Comparison of ENCODE assay signal across 8 mouse cellular contexts in genomic region chr5:123397786-123398185, GRCm38 (mm10). TPM values are rescaled to one million over a fixed set of nuclear protein-coding genes. Genes with fewer than 3 reads are reported as not detected.
DNase-seq lines count a peak whose midpoint lies in the region; ATAC-seq and TF ChIP-seq lines count a peak whose summit lies in the region.

No protein-coding gene starts in this region.

- no peak for DNase-seq in hindbrain, embryonic 10.5 days (ENCODE audit: low spot score)
- no peak for DNase-seq in stomach, postnatal 0 days (ENCODE audit: low spot score)
- DNase-seq in adrenal gland, postnatal 25 days: no peak
- no peak for DNase-seq in embryo, embryonic 10.5 days (ENCODE audit: low spot score)

- no peak for TF ChIP-seq POLR2A in bone marrow, adult 2 months (IDR thresholded peaks at IDR 0.05; ENCODE audit: borderline replicate concordance, control insufficient read depth, low read depth, low read length)

- H3K9ac ChIP-seq in hindbrain, embryonic 13.5 days: peak overlapping the region; percentile 95
- peak overlapping the region; percentile 41 for H3K9ac ChIP-seq in heart, embryonic 16.5 days (ENCODE audit: low read length)
- H3K9ac ChIP-seq in lung, embryonic 15.5 days: no peak overlapping the region
- H3K9ac ChIP-seq in stomach, postnatal 0 days (ENCODE audit: low read length): peak overlapping the region; percentile 27; the same call in 1 of the 2 replicates

- H3K4me1 ChIP-seq in hindbrain, embryonic 13.5 days (replicated peaks): peaks cover 42% of the 10 kb centered on the region
- peaks cover 45% of the 10 kb centered on the region for H3K4me1 ChIP-seq in hindbrain, embryonic 10.5 days (replicated peaks)
- H3K4me1 ChIP-seq in bone marrow, adult 2 months (ENCODE audit: control insufficient read depth, insufficient read depth, low read length): peaks cover 3% of the 10 kb centered on the region; the same call in 1 of the 2 replicates
- H3K4me1 ChIP-seq in heart, embryonic 16.5 days (ENCODE audit: control insufficient read depth, insufficient read depth, low read length): peaks cover 42% of the 10 kb centered on the region
- peaks cover 44% of the 10 kb centered on the region for H3K4me1 ChIP-seq in lung, embryonic 15.5 days
- H3K4me1 ChIP-seq in stomach, postnatal 0 days (replicated peaks; ENCODE audit: control insufficient read depth, insufficient read depth): 0 out of 2 replicates have a peak, but pooled peaks cover 2% of the 10 kb centered on the region

- no peaks in the 10 kb centered on the region for H3K9me3 ChIP-seq in hindbrain, embryonic 13.5 days
- H3K9me3 ChIP-seq in hindbrain, embryonic 10.5 days: no peaks in the 10 kb centered on the region
- H3K9me3 ChIP-seq in heart, embryonic 16.5 days (replicated peaks; ENCODE audit: control insufficient read depth, low read length): no peaks in the 10 kb centered on the region
- no peaks in the 10 kb centered on the region for H3K9me3 ChIP-seq in lung, embryonic 15.5 days
- H3K9me3 ChIP-seq in stomach, postnatal 0 days (ENCODE audit: control insufficient read depth, low read length): no peaks in the 10 kb centered on the region

- TF ChIP-seq CTCF in bone marrow, adult 2 months (IDR thresholded peaks at IDR 0.05; ENCODE audit: control insufficient read depth, insufficient read depth, low read length): no peak
- TF ChIP-seq CTCF in stomach, postnatal 0 days (IDR thresholded peaks at IDR 0.05; ENCODE audit: low read depth): no peak

- no peaks in the 10 kb centered on the region for H3K36me3 ChIP-seq in hindbrain, embryonic 13.5 days
- 0 out of 2 replicates have a peak, but pooled peaks cover 3% of the 10 kb centered on the region for H3K36me3 ChIP-seq in hindbrain, embryonic 10.5 days
- H3K36me3 ChIP-seq in heart, embryonic 16.5 days (ENCODE audit: control insufficient read depth, insufficient read depth): no peaks in the 10 kb centered on the region
- H3K36me3 ChIP-seq in lung, embryonic 15.5 days: no peaks in the 10 kb centered on the region
- H3K36me3 ChIP-seq in stomach, postnatal 0 days (ENCODE audit: control insufficient read depth, insufficient read depth, low read length): no peaks in the 10 kb centered on the region

- H3K27ac ChIP-seq in hindbrain, embryonic 13.5 days: no peak overlapping the region
- H3K27ac ChIP-seq in hindbrain, embryonic 10.5 days: no peak overlapping the region
- peak overlapping the region; percentile 49 for H3K27ac ChIP-seq in bone marrow, adult 2 months (ENCODE audit: control insufficient read depth, insufficient read depth, low read depth, low read length, poor library complexity)
- H3K27ac ChIP-seq in heart, embryonic 16.5 days (ENCODE audit: low read length): peak overlapping the region; percentile 15
- H3K27ac ChIP-seq in lung, embryonic 15.5 days: no peak overlapping the region
- peak overlapping the region; percentile 18; the same call in 1 of the 2 replicates for H3K27ac ChIP-seq in stomach, postnatal 0 days (replicated peaks)

- H3K27me3 ChIP-seq in hindbrain, embryonic 13.5 days: no peaks in the 10 kb centered on the region
- no peaks in the 10 kb centered on the region for H3K27me3 ChIP-seq in hindbrain, embryonic 10.5 days (ENCODE audit: insufficient read depth, poor library complexity, severe bottlenecking)
- no peaks in the 10 kb centered on the region for H3K27me3 ChIP-seq in heart, embryonic 16.5 days (ENCODE audit: control insufficient read depth, insufficient read depth, low read length)
- H3K27me3 ChIP-seq in lung, embryonic 15.5 days: no peaks in the 10 kb centered on the region
- no peaks in the 10 kb centered on the region for H3K27me3 ChIP-seq in stomach, postnatal 0 days (ENCODE audit: control insufficient read depth, insufficient read depth, low read length)

- H3K4me2 ChIP-seq in hindbrain, embryonic 13.5 days: peak overlapping the region; percentile 91
- H3K4me2 ChIP-seq in heart, embryonic 16.5 days (ENCODE audit: low read depth, low read length): peak overlapping the region; percentile 88
- peak overlapping the region; percentile 93 for H3K4me2 ChIP-seq in lung, embryonic 15.5 days
- H3K4me2 ChIP-seq in stomach, postnatal 0 days (replicated peaks; ENCODE audit: low read depth): peak overlapping the region; percentile 65

- no peak for ATAC-seq in hindbrain, embryonic 13.5 days (ENCODE audit: low FRiP score)
- no peak for ATAC-seq in heart, embryonic 16.5 days (replicated peaks; ENCODE audit: extremely low read depth, insufficient read depth, low FRiP score)
- ATAC-seq in lung, embryonic 15.5 days (ENCODE audit: borderline replicate concordance, extremely low read depth, low FRiP score, low TSS enrichment): no peak
- no peak for ATAC-seq in stomach, postnatal 0 days (ENCODE audit: low FRiP score, low TSS enrichment)

- WGBS in hindbrain, embryonic 13.5 days: 83% methylated on average over 11 of the region's 11 CpGs
- 77% methylated on average over 11 of the region's 11 CpGs for WGBS in hindbrain, embryonic 10.5 days
- WGBS in bone marrow, adult 2 months: 3% methylated on average over 11 of the region's 11 CpGs
- WGBS in heart, embryonic 16.5 days: 67% methylated on average over 11 of the region's 11 CpGs
- WGBS in lung, embryonic 15.5 days: 69% methylated on average over 11 of the region's 11 CpGs
- 67% methylated on average over 11 of the region's 11 CpGs for WGBS in stomach, postnatal 0 days

- no peak for TF ChIP-seq EP300 in stomach, postnatal 0 days (optimal IDR thresholded peaks at IDR 0.05)

- H3K4me3 ChIP-seq in hindbrain, embryonic 13.5 days: peak overlapping the region; percentile 96
- no peak overlapping the region for H3K4me3 ChIP-seq in hindbrain, embryonic 10.5 days
- H3K4me3 ChIP-seq in bone marrow, adult 2 months (replicated peaks; ENCODE audit: control insufficient read depth, low read depth, low read length): peak overlapping the region; percentile 46
- H3K4me3 ChIP-seq in heart, embryonic 16.5 days (ENCODE audit: low read length): peak overlapping the region; percentile 33
- no peak overlapping the region for H3K4me3 ChIP-seq in lung, embryonic 15.5 days
- H3K4me3 ChIP-seq in stomach, postnatal 0 days (ENCODE audit: low read depth, low read length): peak overlapping the region; percentile 99; the same call in 1 of the 2 replicates

RNA-seq across cellular contexts. Expression of gene Mlxip, which starts 3.2 kb away (rescaled TPM):
- polyA plus RNA-seq in hindbrain, embryonic 13.5 days (2015; fragmentation: Nextera tagmentation; extraction: Ambion mirVana): 18.4 and 19.5 TPM in 2 replicates
- 18.0 and 18.8 TPM in 2 replicates for polyA plus RNA-seq in hindbrain, embryonic 10.5 days (2016; fragmentation: Nextera tagmentation; extraction: Ambion mirVana)
- 23.6 and 51.4 TPM in 2 replicates for polyA plus RNA-seq in bone marrow, adult 2 months (2011; ENCODE audit: insufficient read depth, insufficient read length, low replicate concordance, missing spikeins)
- 12.3 and 12.4 TPM in 2 replicates for polyA plus RNA-seq in heart, embryonic 16.5 days (2015; fragmentation: Nextera tagmentation; extraction: Ambion mirVana)
- 17.1 and 20.6 TPM in 2 replicates for polyA plus RNA-seq in lung, embryonic 15.5 days (2015; fragmentation: Nextera tagmentation; extraction: Ambion mirVana)
- polyA plus RNA-seq in stomach, postnatal 0 days (2015; fragmentation: Nextera tagmentation; extraction: Ambion mirVana): 10.5 and 13.2 TPM in 2 replicates
- 25.3 and 30.5 TPM in 2 replicates for total RNA-seq in adrenal gland, postnatal 25 days (2021)

RNA-seq across cellular contexts. Expression of gene Bcl7a, which starts 54.2 kb away (rescaled TPM):
- 47.1 and 48.6 TPM in 2 replicates for polyA plus RNA-seq in hindbrain, embryonic 13.5 days (2015; fragmentation: Nextera tagmentation; extraction: Ambion mirVana)
- 42.9 and 48.0 TPM in 2 replicates for polyA plus RNA-seq in hindbrain, embryonic 10.5 days (2016; fragmentation: Nextera tagmentation; extraction: Ambion mirVana)
- polyA plus RNA-seq in bone marrow, adult 2 months (2011; ENCODE audit: insufficient read depth, insufficient read length, low replicate concordance, missing spikeins): 17.5 and 30.6 TPM in 2 replicates
- polyA plus RNA-seq in heart, embryonic 16.5 days (2015; fragmentation: Nextera tagmentation; extraction: Ambion mirVana): 14.8 and 15.5 TPM in 2 replicates
- 21.2 and 24.6 TPM in 2 replicates for polyA plus RNA-seq in lung, embryonic 15.5 days (2015; fragmentation: Nextera tagmentation; extraction: Ambion mirVana)
- 5.9 and 6.4 TPM in 2 replicates for polyA plus RNA-seq in stomach, postnatal 0 days (2015; fragmentation: Nextera tagmentation; extraction: Ambion mirVana)
- 13.7 and 15.4 TPM in 2 replicates for total RNA-seq in adrenal gland, postnatal 25 days (2021)

Comparison
In these comparisons a context has a peak if more than half of its experiments do, and no peak if none do; other contexts are left out.
1. H3K4me3 ChIP-seq: peak in hindbrain, embryonic 13.5 days (single experiment), bone marrow, adult 2 months (single experiment), heart, embryonic 16.5 days (single experiment) and stomach, postnatal 0 days (single experiment); none in hindbrain, embryonic 10.5 days (single experiment) and lung, embryonic 15.5 days (single experiment).
2. H3K27ac ChIP-seq: peak in bone marrow, adult 2 months (single experiment), heart, embryonic 16.5 days (single experiment) and stomach, postnatal 0 days (single experiment); none in hindbrain, embryonic 13.5 days (single experiment), hindbrain, embryonic 10.5 days (single experiment) and lung, embryonic 15.5 days (single experiment).
3. Peak in every context shown above with its lines, with median percentiles within 50 percentile points of each other: H3K4me2 ChIP-seq.